Mouse (Mus musculus): ENCODE measurements at regions not wholly inside any gene's neighbourhood (a gene's known extent, or its start where the extent isn't known, plus 50 kb on each side); places are given as distances from the start of the nearest gene placed in this dataset.

DNA sequence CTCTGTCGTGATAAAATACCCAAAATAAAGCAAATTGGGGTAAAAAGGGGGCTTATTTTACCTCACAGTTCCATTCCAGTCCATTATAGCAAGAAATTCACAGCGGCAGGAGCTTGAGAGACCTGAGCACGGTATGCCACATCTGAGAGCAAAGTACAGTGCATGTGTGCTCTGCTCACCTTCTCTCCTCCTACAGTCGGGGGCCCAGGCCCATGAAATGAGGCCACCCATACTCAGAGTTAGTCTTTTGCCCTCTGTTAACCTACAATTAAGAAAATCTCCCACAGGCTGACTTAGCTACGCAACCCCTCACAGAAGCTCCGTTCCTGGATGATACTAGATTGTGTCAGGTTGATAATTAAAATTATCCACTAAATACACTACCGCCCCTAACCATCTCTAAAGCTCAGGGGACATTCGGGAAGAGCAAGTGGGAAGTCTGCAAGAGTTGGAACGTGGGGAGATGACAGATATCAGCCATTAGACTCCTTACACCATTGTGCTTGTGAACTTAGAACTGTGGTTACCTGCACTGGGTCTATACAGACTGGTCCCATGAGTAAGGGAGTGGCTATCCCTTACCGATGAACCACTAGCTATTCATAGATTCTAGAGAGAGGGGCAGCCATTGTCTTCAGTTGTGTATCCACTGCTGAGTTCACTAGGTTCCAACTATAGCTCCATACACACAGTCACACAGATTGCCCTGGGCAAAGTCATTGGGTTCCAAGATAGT, 139.3 kb upstream of the Il12b start:
- no peaks in the 10 kb centered on the region for H3K9me3 ChIP-seq (replicated peaks; ENCODE audit: control insufficient read depth, low read length)
- no peak overlapping the region for H3K9ac ChIP-seq (replicated peaks; ENCODE audit: low read length)
- H3K4me2 ChIP-seq (ENCODE audit: low read depth, low read length): no peak overlapping the region
- H3K27me3 ChIP-seq (ENCODE audit: control insufficient read depth, insufficient read depth, low read length): no peaks in the 10 kb centered on the region
- WGBS: 86% methylated on average over 10 of the region's 10 CpGs
- no peaks in the 10 kb centered on the region for H3K36me3 ChIP-seq (replicated peaks; ENCODE audit: control insufficient read depth, insufficient read depth, low read depth, low read length)
- ATAC-seq (replicated peaks; ENCODE audit: insufficient number of reproducible peaks, low FRiP score, low TSS enrichment, low read depth) (no peak), DNase-seq (ENCODE audit: low spot score) (no peak)
- H3K4me3 ChIP-seq (ENCODE audit: low read depth, low read length): no peak overlapping the region
- H3K4me1 ChIP-seq (ENCODE audit: control insufficient read depth, insufficient read depth, low read length): no peaks in the 10 kb centered on the region
- no peak overlapping the region for H3K27ac ChIP-seq (replicated peaks; ENCODE audit: low read depth, low read length)

DNA sequence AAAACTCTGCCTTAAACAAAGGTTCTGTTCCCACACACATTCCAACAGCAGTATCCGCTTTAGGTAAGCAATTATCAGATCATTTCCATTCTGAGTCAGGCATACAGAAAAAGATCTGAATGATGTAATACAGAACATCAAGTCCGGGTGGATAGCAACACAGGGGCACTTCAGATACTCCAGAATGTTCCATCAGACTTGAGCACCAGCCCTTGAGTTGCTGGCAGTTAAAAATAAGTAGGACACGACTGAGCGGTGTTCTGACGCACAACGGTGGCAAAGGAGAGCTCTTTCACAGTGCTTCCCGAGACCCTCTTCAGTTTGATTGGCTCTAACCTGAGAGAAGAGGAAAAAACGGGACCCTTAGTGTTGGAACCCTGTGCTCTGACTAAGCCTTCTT, 138.2 kb upstream of the Il12b start:
- no peaks in the 10 kb centered on the region for H3K9me3 ChIP-seq (replicated peaks; ENCODE audit: control insufficient read depth, low read length)
- no peak overlapping the region for H3K27ac ChIP-seq (replicated peaks; ENCODE audit: low read depth, low read length)
- no peak for ATAC-seq (replicated peaks; ENCODE audit: insufficient number of reproducible peaks, low FRiP score, low TSS enrichment, low read depth)
- no peaks in the 10 kb centered on the region for H3K27me3 ChIP-seq (ENCODE audit: control insufficient read depth, insufficient read depth, low read length)
- WGBS: 86% methylated on average over 8 of the region's 8 CpGs
- no peak overlapping the region for H3K4me2 ChIP-seq (ENCODE audit: low read depth, low read length)
- H3K36me3 ChIP-seq (replicated peaks; ENCODE audit: control insufficient read depth, insufficient read depth, low read depth, low read length): no peaks in the 10 kb centered on the region
- no peak for DNase-seq (ENCODE audit: low spot score)
- H3K4me1 ChIP-seq (ENCODE audit: control insufficient read depth, insufficient read depth, low read length): no peaks in the 10 kb centered on the region
- H3K4me3 ChIP-seq (ENCODE audit: low read depth, low read length): no peak overlapping the region
- no peak overlapping the region for H3K9ac ChIP-seq (replicated peaks; ENCODE audit: low read length)

DNA sequence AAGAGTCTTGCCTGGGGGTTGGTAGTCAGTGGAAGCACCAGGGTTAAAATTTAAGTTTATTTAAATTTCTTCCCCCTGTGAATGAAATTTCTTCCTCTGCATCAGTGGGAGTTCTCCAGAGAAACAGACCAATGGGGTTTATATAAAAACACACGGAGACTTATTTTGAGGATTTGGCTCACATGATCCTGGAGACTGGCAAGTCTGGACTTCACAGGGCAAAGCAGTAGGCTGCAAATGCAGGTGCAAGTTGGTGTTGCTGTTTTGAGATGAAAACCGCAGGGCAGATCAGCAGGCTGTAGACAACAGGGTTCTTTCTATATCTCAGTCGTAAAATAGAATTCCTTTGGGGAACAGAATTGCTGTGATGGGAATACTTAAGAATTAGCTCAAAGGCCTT, 137.3 kb upstream of the Il12b start:
- Histone ChIP-seq H3K4me2 (ENCODE audit: low read depth, low read length) (no peak overlapping the region), H3K9me3 (replicated peaks; ENCODE audit: control insufficient read depth, low read length) (no peaks in the 10 kb centered on the region), H3K4me3 (ENCODE audit: low read depth, low read length) (no peak overlapping the region), H3K9ac (replicated peaks; ENCODE audit: low read length) (no peak overlapping the region), H3K4me1 (ENCODE audit: control insufficient read depth, insufficient read depth, low read length) (no peaks in the 10 kb centered on the region), H3K27me3 (ENCODE audit: control insufficient read depth, insufficient read depth, low read length) (no peaks in the 10 kb centered on the region), H3K36me3 (replicated peaks; ENCODE audit: control insufficient read depth, insufficient read depth, low read depth, low read length) (no peaks in the 10 kb centered on the region), H3K27ac (replicated peaks; ENCODE audit: low read depth, low read length) (no peak overlapping the region)
- DNase-seq (ENCODE audit: low spot score): no peak
- ATAC-seq (replicated peaks; ENCODE audit: insufficient number of reproducible peaks, low FRiP score, low TSS enrichment, low read depth): no peak
- 83% methylated on average over 3 of the region's 3 CpGs for WGBS

DNA sequence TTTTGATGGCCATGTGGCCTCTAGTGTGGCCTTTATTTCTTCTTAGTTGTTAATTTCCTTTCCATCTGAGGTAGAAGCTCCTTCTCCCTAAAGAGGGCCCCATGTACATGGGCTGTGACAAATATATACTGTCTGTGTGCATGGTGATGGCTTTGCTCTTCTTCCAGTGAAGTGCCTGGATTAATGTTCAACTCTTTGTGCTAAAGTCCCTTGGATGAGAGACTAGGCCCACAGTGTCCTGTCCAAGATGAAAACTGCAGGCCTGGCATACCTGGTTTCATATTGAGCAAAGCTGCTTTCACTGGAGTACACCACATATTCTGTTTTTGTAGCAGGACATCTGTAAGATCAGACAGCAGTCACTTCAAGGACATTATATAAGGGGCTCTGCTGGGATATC, 127.6 kb upstream of the Il12b start:
- no peak overlapping the region for H3K9ac ChIP-seq (replicated peaks; ENCODE audit: low read length)
- H3K4me3 ChIP-seq (ENCODE audit: low read depth, low read length): no peak overlapping the region
- H3K9me3 ChIP-seq (replicated peaks; ENCODE audit: control insufficient read depth, low read length): no peaks in the 10 kb centered on the region
- DNase-seq (ENCODE audit: low spot score): no peak
- H3K36me3 ChIP-seq (replicated peaks; ENCODE audit: control insufficient read depth, insufficient read depth, low read depth, low read length): no peaks in the 10 kb centered on the region
- H3K4me1 ChIP-seq (ENCODE audit: control insufficient read depth, insufficient read depth, low read length): no peaks in the 10 kb centered on the region
- no peak overlapping the region for H3K4me2 ChIP-seq (ENCODE audit: low read depth, low read length)
- H3K27ac ChIP-seq (replicated peaks; ENCODE audit: low read depth, low read length): no peak overlapping the region
- ATAC-seq (replicated peaks; ENCODE audit: insufficient number of reproducible peaks, low FRiP score, low TSS enrichment, low read depth): no peak
- no peaks in the 10 kb centered on the region for H3K27me3 ChIP-seq (ENCODE audit: control insufficient read depth, insufficient read depth, low read length)

DNA sequence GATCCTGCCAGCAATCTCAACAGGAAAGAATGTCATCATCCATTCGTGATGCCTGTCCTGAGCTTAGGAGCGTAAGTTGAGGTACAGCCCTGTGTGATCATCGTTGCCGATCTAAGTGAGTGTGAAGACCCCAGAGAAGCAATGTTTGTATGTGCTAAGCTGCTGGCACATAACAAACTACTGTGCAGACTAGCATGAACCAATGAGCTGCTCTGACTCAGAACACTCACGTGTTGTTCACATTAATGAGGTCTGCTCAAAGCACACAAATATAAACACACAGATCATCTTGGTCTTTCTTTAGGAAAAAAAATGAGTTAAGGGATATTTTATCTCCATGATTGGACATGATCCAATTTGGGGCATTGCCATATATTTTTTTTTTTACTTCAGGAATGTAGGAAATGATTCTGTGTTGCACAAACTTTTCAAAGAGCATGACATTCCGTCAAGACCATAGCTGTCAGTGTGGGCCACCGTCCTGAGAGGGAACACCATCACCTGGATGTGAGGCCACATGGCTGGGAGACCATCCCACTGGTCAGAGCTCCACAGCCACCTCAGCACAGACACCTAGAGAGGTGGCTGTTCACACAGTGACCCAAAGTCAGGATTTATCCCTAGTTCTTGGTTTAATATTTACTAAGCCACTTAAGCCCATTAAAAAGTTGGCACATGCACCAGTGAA, 121.2 kb upstream of the Il12b start:
- no peaks in the 10 kb centered on the region for H3K4me1 ChIP-seq (ENCODE audit: control insufficient read depth, insufficient read depth, low read length)
- H3K27ac ChIP-seq (replicated peaks; ENCODE audit: low read depth, low read length): no peak overlapping the region
- no peaks in the 10 kb centered on the region for H3K36me3 ChIP-seq (replicated peaks; ENCODE audit: control insufficient read depth, insufficient read depth, low read depth, low read length)
- H3K4me3 ChIP-seq (ENCODE audit: low read depth, low read length): no peak overlapping the region
- DNase-seq (ENCODE audit: low spot score) (no peak), ATAC-seq (replicated peaks; ENCODE audit: insufficient number of reproducible peaks, low FRiP score, low TSS enrichment, low read depth) (no peak)
- WGBS: 88% methylated on average over 7 of the region's 7 CpGs
- H3K9ac ChIP-seq (replicated peaks; ENCODE audit: low read length): no peak overlapping the region
- H3K9me3 ChIP-seq (replicated peaks; ENCODE audit: control insufficient read depth, low read length): no peaks in the 10 kb centered on the region
- H3K4me2 ChIP-seq (ENCODE audit: low read depth, low read length): no peak overlapping the region
- H3K27me3 ChIP-seq (ENCODE audit: control insufficient read depth, insufficient read depth, low read length): no peaks in the 10 kb centered on the region

DNA sequence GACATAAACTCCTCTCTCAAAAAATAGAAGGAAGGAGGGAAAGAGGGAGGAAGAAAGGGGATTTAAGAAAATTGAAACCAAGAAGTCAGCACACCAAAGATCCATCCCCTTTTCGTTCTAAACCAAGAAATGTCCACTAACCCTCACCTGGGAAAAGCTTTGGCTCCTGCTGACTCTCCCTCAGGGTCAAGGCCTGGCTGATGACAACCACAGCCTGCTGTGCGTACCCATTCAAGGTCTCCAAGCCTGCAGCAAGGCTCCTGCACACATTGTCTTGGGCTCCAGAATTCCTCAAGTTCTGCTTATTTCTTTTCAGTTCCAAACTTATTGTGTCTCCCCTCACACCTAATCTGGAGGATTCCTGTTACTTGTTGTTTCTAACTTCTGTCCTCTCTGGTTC, 113.9 kb upstream of the Il12b start:
- 83% methylated on average over 2 of the region's 2 CpGs for WGBS
- Histone ChIP-seq H3K9me3 (replicated peaks; ENCODE audit: control insufficient read depth, low read length) (no peaks in the 10 kb centered on the region), H3K4me1 (ENCODE audit: control insufficient read depth, insufficient read depth, low read length) (no peaks in the 10 kb centered on the region), H3K9ac (replicated peaks; ENCODE audit: low read length) (no peak overlapping the region), H3K27ac (replicated peaks; ENCODE audit: low read depth, low read length) (no peak overlapping the region), H3K36me3 (replicated peaks; ENCODE audit: control insufficient read depth, insufficient read depth, low read depth, low read length) (no peaks in the 10 kb centered on the region), H3K27me3 (ENCODE audit: control insufficient read depth, insufficient read depth, low read length) (no peaks in the 10 kb centered on the region), H3K4me3 (ENCODE audit: low read depth, low read length) (no peak overlapping the region), H3K4me2 (ENCODE audit: low read depth, low read length) (no peak overlapping the region)
- no peak for DNase-seq (ENCODE audit: low spot score)
- ATAC-seq (replicated peaks; ENCODE audit: insufficient number of reproducible peaks, low FRiP score, low TSS enrichment, low read depth): no peak

DNA sequence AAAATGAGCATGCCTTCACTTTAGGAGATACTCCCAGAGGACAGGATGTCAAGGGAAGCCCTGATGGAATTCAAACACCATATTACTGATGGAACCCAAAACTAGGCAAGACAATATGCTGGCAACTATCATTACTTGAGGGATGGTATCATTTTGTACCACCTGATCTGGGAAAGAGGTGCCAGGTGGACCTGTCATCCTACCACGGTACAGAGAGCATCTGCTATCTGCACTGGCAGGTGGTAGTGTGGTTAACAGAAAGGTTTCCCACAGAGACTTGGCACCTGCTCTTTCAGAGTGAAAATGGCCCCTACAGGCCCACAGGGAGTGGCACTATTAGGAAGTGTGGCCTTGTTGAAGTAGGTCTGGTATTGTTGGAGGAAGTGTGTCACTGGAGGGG, 111.0 kb upstream of the Il12b start:
- ATAC-seq (replicated peaks; ENCODE audit: insufficient number of reproducible peaks, low FRiP score, low TSS enrichment, low read depth) (no peak), DNase-seq (ENCODE audit: low spot score) (no peak)
- H3K27me3 ChIP-seq (ENCODE audit: control insufficient read depth, insufficient read depth, low read length): no peaks in the 10 kb centered on the region
- no peaks in the 10 kb centered on the region for H3K4me1 ChIP-seq (ENCODE audit: control insufficient read depth, insufficient read depth, low read length)
- H3K27ac ChIP-seq (replicated peaks; ENCODE audit: low read depth, low read length): no peak overlapping the region
- WGBS: 90% methylated on average over 1 of the region's 1 CpGs
- H3K36me3 ChIP-seq (replicated peaks; ENCODE audit: control insufficient read depth, insufficient read depth, low read depth, low read length): no peaks in the 10 kb centered on the region
- H3K4me2 ChIP-seq (ENCODE audit: low read depth, low read length): no peak overlapping the region
- no peak overlapping the region for H3K4me3 ChIP-seq (ENCODE audit: low read depth, low read length)
- H3K9ac ChIP-seq (replicated peaks; ENCODE audit: low read length): no peak overlapping the region
- H3K9me3 ChIP-seq (replicated peaks; ENCODE audit: control insufficient read depth, low read length): no peaks in the 10 kb centered on the region

DNA sequence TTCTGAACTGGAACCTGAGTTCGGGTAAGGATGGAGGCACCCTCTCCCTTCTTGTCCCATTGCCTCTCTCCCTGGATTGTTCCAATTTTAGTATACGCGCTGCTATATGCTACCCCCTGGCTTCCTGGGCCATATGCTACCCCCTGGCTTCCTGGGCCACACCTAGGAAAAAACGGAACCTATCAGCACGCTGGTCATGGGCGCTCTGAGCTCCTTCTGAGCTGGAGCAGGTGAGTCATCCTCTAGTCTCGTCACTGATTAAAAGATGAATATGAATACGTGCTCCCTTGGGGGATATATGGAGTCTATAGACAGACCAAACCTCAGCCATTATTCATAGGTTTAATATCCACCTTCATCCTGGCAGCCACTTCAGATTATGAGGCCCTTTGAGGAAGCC, 96.1 kb upstream of the Il12b start:
- Histone ChIP-seq H3K9ac (replicated peaks; ENCODE audit: low read length) (no peak overlapping the region), H3K4me1 (ENCODE audit: control insufficient read depth, insufficient read depth, low read length) (no peaks in the 10 kb centered on the region), H3K27ac (replicated peaks; ENCODE audit: low read depth, low read length) (no peak overlapping the region), H3K36me3 (replicated peaks; ENCODE audit: control insufficient read depth, insufficient read depth, low read depth, low read length) (no peaks in the 10 kb centered on the region), H3K4me2 (ENCODE audit: low read depth, low read length) (no peak overlapping the region), H3K9me3 (replicated peaks; ENCODE audit: control insufficient read depth, low read length) (no peaks in the 10 kb centered on the region), H3K4me3 (ENCODE audit: low read depth, low read length) (no peak overlapping the region), H3K27me3 (ENCODE audit: control insufficient read depth, insufficient read depth, low read length) (no peaks in the 10 kb centered on the region)
- DNase-seq (ENCODE audit: low spot score) (no peak), ATAC-seq (replicated peaks; ENCODE audit: insufficient number of reproducible peaks, low FRiP score, low TSS enrichment, low read depth) (no peak)
- 86% methylated on average over 8 of the region's 8 CpGs for WGBS
